Mouse (Mus musculus): ENCODE results near the gene Pole2.

DNA sequence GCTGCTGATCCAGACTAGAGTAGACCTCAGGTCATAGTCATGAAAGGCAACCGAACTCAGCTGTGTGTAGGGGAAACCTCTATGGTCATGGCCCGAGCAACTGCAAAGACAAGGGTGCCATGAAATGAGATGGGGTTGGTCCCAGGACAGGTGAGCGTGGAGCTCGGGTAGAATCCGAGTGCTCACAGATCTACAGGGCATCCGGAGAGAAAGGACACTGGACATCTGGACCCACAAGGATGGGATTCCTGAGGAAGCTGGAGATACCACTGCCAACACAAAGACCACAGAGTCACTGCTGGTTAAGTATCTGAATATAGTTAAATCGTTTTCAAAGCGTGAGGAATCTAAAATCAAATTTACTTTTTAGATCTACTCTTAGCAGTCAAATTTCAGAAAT lies 20.6 kb downstream of the Pole2 start:
- TF ChIP-seq POLR2A (IDR thresholded peaks at IDR 0.05; ENCODE audit: borderline replicate concordance, low read depth, low read length) (no peak), CTCF (IDR thresholded peaks at IDR 0.05; ENCODE audit: low read depth, low read length) (no peak)
